Mouse (Mus musculus): Measurements from ENCODE around the gene Kcnma1. TPM values are rescaled to one million over a fixed set of nuclear protein-coding genes. Genes with fewer than 3 reads are reported as not detected.

Gene Kcnma1
- total RNA-seq, 2 experiments from 2014 or later, result 133 to 151 TPM

DNA sequence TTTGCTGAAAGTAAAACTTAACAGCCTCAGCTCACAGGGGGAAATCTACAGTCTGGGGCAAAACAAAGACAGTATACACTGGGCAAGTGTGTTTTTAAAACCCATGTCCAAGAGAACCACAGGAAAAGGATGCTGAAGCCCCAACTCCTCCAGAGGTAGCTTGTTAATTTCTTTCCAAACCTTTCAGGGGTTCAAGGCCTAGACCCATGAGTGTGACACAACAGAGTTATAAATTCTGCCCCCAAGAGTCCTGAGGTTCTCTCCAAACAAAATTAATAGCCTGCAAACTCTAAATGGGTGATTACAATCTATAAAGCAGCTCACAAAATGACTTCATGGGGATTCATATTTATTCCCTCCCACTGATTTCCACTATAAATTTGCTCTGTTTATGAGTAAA is 310.0 kb downstream of the Kcnma1 start:
- DNase-seq (ENCODE audit: low spot score in 2 of 2), result no peak

DNA sequence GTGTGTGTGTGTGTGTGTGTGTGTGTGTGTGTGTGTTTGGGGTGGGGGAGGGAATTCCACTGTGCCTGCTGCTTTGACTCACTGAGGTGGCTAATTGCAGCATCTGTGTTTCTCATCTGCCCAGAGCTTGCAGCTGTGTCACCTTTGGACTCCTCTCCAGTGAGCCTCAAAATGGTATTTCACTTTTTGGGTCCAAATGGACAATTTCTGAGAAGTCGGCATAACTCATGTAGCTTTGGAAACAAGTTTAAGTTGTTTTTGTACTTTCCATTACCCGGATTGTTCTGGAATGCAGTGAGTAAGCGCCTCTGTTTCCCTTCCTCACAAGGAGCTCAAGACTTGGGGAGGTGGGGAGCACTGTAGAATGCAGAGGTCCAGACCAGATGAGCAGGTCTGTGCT is 317.9 kb downstream of the Kcnma1 start:
- DNase-seq (ENCODE audit: low spot score in 2 of 2), result no peak

DNA sequence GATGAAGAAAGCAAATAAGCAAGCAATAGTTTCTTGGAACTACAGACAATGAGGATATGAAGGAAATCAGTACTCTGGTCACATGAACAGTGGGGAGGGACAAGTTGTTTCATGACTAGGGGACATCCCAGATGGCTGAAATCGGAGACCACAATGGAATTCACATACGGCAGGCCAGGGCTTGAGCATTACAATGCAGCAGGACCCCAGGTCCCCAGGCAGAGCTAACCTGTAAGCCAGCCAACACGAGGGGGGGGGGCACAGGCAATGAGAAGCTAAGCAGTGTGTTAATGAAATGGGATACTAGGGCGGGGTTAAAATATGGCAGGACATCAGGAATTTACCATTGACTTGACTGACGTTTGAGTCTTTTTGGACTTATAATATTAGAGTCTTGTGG is 324.6 kb downstream of the Kcnma1 start:
- DNase-seq (ENCODE audit: low spot score in 2 of 2), result no peak

DNA sequence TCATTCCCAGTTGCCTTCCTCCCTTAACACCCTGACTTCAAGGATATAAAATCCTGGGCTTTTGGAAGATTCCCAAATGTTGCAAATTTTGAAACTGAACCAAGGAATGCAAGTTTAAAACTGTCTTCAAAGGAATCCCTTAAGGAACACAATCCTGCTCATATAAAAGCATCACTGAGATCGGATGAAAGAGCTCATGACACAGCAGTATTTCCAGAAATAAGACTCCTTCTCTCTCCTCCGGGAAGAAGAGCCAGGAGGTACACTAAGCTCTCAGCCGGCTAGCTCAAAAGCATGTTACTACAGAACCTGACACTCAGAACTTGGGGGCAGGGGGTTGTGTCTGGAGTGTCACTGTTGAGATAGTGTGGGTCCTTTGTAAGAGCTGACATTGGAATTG is 325.8 kb downstream of the Kcnma1 start:
- no peak for DNase-seq (ENCODE audit: low spot score in 2 of 2)

DNA sequence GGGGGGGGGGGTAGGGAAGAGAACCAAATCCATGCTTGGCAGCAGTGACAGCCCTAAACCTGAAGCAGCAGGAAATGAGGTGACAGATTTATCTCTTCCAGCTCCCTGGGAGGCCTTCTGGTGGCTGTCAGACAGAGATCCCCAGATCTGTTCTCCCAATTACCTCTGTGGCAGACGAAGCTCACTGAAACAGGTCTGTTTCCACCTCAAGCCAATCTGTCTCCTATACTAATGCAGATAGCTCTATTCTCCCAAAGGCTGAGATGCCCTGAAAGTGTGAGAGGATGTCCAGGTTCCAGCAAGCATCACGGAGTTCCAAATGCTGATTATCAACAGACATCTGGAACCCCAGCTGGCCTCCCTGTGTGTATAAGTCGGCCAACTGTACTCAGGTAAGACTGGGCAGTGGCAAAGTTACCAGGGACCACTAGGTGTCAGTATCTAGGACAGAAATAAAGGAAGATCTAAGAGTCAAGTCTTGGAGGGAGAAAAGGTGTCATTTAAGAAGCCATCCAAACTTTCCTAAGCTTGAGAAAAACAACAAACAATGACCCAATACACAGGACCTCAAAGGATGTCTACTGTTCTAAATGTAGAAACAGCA is 329.7 kb downstream of the Kcnma1 start:
- peak in 1 of 2 experiments; percentile 13 for DNase-seq (ENCODE audit: low spot score in 2 of 2)

DNA sequence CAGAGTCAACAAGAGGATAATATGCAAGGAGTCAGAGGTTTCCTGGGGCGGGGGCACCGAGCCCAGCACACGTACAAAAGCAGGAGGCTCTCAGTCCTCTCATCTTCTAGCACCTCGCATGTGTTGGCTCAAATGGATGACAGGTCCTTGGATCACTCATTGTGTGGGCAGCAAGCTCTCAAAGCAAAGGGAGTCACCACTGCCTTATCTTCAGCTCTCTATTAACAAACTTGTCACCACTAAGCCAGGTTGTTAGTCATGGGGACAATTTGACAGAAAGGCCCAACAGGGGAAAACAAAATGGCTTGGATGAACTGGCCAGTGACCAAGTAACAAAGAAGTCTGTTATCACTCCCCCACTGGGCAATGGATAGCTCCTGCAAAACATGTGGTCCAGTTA is 331.5 kb downstream of the Kcnma1 start:
- DNase-seq (ENCODE audit: low spot score in 2 of 2), result no peak

DNA sequence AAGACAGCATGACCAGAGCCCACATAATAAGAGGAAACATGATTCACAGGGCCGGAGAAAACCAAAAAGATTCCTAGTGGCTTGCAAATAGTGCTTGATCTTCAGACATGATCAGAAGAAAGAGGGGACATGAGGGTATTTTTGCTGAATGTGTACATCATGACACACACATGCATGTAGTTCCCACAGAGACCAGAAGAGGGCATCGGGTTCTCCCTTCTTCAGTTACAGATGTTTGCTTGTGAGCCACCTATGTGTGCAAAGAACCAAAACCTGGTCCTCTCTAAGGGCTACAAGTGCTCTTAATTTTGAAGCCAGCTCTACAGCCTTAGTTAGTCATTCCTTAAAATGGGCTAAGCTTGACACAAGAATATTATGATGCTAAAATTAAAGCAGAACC is 334.9 kb downstream of the Kcnma1 start:
- DNase-seq (ENCODE audit: low spot score in 2 of 2), result no peak

DNA sequence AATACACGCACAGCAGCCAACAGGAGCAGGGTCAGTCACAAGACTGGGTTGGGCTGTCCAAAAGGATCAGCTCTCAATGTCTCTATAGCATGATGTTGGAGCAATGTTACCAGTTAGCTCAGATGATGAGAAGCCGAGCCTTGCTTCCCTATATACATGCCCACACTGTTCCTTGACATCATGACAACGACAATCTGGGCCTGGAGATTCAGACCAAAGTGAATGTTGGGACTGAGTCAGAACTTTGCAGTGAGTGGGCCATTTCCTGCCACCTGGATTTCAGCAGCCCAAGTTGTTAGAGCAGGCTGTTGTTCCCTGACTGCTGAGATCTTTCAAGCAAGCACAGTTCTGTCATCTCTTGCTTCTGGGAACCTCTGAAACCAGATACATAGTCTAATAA is 347.9 kb downstream of the Kcnma1 start:
- DNase-seq (ENCODE audit: low spot score in 2 of 2), result no peak

DNA sequence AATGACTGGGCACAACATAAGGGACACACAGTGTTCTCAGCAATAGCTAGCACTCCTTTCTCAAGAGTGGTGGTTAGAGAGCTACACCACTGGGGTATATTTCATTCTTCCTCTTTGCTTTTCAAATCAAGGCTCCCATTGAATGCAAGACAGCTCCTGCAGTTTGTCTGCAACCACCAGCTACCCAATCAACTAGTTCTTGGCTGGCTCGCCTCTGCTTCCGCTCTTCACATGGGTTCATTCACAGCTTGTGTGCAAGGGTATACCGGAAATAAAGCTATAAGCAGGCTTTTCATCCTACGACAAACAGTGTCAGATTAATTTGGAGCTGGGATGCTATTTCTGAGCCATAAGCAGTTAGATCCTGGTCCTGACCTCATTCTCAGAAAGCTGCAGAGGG is 362.6 kb downstream of the Kcnma1 start:
- no peak for DNase-seq (ENCODE audit: low spot score in 2 of 2)

DNA sequence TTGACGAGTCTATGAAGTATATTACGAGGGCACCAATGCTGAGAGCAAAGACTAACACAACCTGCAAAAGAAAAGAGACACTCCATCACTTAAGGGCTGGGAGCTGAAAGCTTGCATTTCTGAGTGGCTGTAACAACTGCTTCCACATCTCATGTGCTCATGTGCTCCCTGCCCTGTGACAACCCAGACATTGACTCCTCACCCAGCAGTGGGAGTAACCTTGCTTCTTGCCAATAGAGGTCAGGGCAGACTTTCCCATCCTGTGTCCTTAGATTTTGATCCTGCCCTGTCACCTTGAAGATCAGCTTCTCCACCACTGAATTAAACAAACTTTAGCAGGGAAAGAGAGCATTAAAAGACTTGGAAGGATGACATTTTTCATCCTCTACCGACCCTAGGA is 364.2 kb downstream of the Kcnma1 start:
- no peak for DNase-seq (ENCODE audit: low spot score in 2 of 2)

DNA sequence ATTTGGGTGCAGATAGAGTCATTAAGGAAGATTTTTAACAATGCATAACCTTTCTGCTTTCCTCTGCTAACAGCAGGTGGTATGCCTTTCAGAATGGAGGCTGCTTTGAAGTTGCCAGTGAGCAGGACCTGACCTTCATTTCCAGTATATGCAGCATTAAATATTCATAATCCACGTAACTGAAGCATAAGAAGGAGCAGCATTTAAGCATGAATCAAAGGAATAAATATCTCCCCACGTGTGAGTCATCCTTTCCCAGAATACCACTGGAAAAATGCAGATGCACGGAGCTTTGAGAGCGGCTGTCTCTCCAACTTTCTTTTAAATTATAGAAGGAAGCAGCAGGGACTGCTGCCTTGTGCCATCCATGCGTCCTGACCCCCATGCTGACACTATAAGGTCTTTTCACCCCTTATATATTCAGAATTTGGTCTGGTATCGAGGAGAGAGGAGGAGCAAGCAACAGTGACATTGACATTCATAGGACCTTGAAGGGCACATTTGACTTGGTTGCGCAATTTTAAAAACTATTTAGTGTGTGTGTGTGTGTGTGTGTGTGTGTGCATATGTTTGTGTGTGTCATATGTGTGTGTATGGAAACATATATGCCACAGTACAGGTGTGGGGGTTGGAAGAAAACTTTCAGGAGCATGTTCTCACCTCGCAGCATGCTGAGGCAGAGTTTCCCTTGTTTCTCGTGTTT is 368.8 kb downstream of the Kcnma1 start:
- no peak for DNase-seq (ENCODE audit: low spot score in 2 of 2)

DNA sequence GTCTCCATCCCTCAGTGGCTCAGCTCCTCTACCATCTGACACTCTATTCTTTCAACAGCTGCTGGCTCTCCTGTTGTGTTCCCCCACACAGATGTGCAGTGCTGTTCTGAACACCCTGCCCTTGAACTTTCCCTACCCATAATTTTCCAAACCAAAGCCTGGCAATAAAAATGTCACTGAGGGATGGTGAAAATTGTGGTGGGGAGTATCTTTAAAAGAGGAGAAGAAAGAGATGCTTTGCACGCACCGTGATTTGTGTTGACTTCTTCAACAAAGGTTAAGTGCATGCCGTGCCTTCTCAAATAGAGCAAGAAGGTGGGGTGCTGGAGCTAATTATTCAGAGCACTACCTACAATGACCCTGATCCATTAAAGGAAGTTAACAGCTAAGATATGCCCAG is 371.1 kb downstream of the Kcnma1 start:
- DNase-seq (ENCODE audit: low spot score in 2 of 2), result no peak

DNA sequence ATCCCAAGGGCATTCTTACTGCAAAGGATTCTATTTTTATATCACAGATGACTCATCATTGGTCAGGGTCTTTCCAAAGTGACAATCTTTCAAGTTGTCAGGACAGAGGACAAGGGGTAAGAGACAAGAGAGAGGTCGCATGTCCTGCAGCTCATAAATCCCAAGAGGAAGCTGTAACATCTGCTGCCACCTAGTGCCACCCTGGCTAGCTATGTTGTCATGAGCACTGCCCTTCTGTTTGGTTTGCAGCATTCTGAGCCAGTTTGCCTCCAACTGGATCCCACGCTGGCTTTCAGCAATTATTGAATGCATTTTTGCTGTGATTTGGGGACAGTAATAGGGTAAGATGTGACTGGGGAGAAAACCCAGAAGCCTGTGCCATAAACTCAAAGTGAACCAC is 373.6 kb downstream of the Kcnma1 start:
- peak in 1 of 2 experiments; percentile 43 for DNase-seq (ENCODE audit: low spot score in 2 of 2)

DNA sequence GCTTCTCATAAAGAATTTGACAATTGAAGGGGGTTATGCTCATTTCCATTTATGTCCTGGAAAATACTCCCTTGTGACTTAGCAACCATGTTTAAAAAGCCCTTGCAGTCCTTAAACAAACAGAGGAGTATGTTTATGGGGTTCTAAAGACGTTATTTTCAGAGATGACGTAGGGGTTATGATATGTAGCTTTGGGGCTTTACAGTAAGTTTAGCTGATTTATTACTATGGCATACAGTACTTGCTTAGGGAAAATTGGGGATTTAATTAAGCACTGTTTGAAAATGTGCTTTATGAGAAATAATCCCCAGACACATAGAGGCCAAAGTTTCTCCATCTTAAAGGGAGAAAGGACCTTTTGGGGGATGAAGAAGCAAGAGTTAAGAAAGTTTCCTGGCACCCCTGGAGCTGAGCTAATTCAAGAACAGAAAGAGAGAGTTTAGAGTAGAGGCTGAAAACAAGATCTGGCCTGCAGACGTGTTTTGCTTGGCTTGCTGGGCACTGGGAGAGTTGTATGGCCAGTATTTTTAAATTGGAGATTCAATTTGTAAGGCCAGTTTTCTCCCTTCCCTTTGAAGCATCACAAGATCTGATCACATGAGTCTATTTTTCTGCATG is 376.1 kb downstream of the Kcnma1 start:
- no peak for DNase-seq (ENCODE audit: low spot score in 2 of 2)

DNA sequence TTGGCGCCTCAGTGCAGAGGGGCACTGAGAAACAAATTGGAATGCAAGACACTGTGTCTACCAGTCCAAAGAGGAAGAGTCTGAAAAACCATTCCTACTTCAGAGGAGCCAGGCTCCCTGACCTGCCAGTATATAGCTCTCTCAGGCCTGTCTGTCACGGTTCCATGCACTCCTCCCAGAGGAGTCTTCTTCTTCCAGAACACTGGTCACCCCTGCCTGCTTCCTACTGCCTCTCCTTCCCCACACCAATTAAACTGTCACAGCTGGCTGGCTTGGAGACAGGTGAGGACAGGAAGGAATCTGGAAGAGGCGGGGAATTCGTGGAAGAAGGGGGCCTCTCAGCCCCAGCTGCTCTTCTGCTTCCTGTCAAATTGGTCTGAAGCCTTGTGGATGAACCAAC is 378.4 kb downstream of the Kcnma1 start:
- no peak for DNase-seq (ENCODE audit: low spot score in 2 of 2)

DNA sequence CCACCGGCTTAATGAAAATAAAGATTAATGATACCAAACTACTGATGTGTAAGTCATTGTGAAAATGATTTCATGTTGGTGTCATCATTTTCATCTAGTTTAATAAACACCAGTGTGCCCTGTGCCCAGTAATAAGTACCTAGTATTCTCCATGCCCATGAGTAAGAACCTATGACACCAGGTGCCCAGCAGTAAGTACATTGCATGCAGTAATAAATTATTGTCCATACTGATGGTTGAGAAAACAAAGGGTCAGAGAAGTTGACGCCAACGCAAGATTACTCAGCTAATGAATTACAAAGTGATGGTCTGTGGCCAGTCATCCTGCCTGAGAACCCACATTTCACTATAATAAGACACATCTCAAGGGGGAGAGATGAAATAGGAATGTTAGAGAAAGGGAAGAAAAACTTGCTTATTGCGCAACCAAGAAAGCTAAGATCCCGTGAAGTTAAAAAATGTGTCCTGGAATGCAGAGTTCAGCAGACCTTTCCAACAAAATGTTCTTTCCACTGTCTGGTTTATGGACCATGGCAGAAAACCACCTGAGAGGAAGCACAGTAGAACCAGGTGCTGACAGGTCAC is 381.2 kb downstream of the Kcnma1 start:
- DNase-seq (ENCODE audit: low spot score in 2 of 2), result no peak

DNA sequence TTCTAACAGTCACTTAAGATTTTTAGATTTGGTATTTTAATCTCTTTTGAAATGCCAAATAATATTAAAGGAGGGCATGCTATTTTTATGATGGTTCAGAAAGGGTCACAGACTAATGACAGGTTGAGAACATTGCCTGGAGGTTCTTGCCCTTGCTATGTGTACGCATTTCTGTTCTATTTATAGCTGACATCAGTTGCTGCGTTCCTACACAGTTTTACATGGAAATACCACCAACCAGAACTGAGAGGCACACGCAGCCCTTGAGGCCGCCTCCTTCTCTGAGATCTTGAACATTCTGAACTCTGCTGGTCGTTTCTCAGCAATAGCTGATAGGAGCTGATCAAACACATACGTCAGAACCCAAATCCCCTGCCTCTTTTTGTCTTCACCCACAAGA is 387.4 kb downstream of the Kcnma1 start:
- no peak for DNase-seq (ENCODE audit: low spot score in 2 of 2)

DNA sequence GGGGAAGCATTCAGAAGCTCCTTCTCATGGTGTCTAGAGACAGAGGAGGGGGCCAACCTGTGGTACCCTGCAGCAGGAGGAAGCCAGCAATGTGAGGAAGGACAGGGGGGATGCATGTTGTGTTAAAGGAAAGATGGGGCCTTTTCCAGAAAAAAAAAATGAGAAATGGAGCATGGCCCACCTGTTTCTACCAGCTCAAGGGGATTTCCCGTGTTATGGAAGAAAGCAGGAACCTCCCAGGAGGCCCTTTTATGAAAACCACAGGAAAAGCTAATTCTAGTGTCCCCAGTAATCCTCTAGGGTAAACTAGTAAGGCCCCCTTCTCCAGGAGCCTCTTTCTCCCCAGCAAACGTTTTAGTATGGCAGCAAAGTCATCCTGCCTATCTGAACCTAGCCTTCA is 388.2 kb downstream of the Kcnma1 start:
- no peak for DNase-seq (ENCODE audit: low spot score in 2 of 2)

DNA sequence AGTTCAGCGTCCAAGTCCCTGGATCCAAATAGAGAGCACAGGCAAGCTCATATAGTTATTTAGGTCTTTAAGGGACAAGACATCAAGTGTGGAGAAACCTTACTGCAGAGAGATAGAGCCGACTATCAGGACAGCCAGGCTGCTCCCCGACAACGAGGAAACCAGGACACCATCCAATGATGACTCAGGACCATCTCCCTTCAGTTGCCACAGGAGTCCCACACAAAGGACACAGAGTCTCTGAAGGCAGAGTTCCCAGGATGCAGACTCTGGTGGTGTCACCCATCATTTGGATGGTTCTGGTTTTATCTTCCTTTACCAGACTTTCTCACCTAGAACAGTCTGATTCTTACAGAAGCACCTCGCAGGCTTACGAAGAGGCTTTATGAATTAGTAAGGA is 388.9 kb downstream of the Kcnma1 start:
- DNase-seq (ENCODE audit: low spot score in 2 of 2), result no peak

DNA sequence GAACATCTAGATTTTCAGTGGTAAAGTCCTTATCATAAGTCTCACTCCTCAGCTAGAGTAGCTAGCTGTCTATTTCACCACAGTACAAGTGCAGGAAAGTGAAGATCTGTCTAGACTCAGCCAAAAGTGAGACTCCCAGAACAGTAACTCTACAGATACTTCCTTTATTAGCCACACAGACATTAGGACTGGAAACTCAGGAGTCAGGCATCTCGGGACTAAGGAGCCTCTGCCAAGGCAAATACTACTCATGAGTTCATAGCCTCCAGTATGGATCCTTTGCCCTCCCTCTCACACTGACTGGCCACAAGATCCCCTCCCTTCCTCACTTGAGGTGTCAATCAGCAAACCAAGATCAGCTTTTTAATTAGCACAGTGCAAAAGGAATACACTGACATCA is 389.8 kb downstream of the Kcnma1 start:
- no peak for DNase-seq (ENCODE audit: low spot score in 2 of 2)

DNA sequence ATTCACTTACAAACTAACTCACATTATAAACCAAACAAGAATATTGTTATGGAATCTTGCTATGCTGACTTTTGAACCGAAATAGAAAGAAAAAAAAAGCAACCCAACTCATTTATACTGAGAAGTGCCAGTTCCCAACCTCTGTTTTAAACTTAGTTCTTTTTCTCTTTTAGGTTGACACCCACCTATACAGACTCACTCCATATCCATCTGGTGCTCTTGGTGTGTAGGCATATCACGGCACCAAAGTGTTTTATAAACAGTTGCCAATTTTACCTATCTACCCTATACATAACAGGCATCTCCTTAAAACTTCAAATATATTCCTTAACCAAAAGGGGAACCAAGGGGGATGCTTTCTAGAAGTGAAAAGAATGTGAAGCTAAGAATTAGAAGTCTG is 393.6 kb downstream of the Kcnma1 start:
- no peak for DNase-seq (ENCODE audit: low spot score in 2 of 2)

DNA sequence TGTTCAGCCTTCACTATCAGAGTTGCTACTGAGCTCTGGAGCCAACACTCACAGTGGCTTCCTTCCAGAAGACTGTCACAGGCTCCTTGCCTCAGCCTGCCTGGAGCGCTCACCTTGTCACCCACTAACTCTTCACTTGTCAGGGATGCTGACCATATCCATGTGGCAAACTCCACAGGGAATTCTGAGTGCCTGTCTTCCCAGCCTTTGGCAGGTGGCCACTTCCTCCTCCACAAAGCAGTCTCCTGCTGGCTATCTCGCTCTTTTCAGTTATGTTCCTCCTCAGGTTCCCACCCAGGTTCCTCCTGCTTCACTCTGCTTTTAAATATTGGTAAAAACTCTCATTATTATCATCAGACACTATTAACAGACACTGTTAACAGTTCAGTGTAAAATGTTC is 395.3 kb downstream of the Kcnma1 start:
- DNase-seq (ENCODE audit: low spot score in 2 of 2), result no peak

DNA sequence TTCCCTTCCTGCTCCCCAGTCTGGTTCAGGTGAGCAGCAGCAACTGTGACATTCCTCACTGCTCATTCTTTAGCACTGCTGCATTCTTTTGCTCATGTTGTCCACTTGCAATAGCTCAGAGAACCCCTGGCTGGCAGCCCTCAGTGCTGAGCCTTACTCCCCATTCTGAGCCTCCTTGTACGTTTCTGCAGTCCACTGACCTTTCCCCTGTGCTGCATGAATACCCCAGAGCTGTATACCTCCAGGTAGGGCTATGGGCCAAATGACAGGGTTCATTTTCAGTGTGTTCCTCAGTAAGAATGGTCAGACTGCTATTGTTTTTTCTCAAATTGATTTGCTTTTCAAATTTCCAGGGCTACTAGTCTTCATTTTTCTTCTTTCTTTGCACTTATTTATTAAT is 396.2 kb downstream of the Kcnma1 start:
- no peak for DNase-seq (ENCODE audit: low spot score in 2 of 2)

Data from layer of hippocampus, postnatal 14 days (tissue).